Mouse (Mus musculus) liver, embryonic 11.5 days (tissue): Measurements from ENCODE around the gene Rassf3. TPM values are rescaled to one million over a fixed set of nuclear protein-coding genes. Genes with fewer than 3 reads are reported as not detected.

Experiments
- ATAC-seq: fragments of 200-750 bp; cut with Nextera tagmentation; replicated peaks from 2 replicates; pipeline ENCODE4 v1.8.0; 2017; ENCODE audit warnings: moderate number of reproducible peaks, mild to moderate bottlenecking, moderate TSS enrichment, moderate library complexity; ENCODE audit not compliant: low FRiP score
- DNase-seq: peaks from one replicate; pipeline ENCODE4 v3.0.0-alpha.2; 2017; ENCODE audit warnings: low spot score
- H3K27ac ChIP-seq: fragments of 300-500 bp; sonication (generic); 2 replicates; pipeline ENCODE4 v1.5.1; 2014; ENCODE audit warnings: mild to moderate bottlenecking, low read depth, low read length, control low read depth
- H3K27me3 ChIP-seq: fragments of 300-500 bp; sonication (generic); replicated peaks from 2 replicates; pipeline ENCODE4 v1.6.1; 2014; ENCODE audit warnings: low read length, mixed read lengths; ENCODE audit not compliant: control insufficient read depth, insufficient read depth
- H3K36me3 ChIP-seq: fragments of 300-500 bp; sonication (generic); 2 replicates; pipeline ENCODE4 v1.6.1; 2014; ENCODE audit warnings: mild to moderate bottlenecking, low read length, moderate library complexity, mixed read lengths; ENCODE audit not compliant: control insufficient read depth, insufficient read depth
- H3K4me1 ChIP-seq: fragments of 300-500 bp; sonication (generic); replicated peaks from 2 replicates; pipeline ENCODE4 v1.6.1; 2014; ENCODE audit warnings: low read length, mixed read lengths; ENCODE audit not compliant: control insufficient read depth, insufficient read depth
- H3K4me2 ChIP-seq: fragments of 300-500 bp; sonication (generic); 2 replicates; pipeline ENCODE4 v1.6.1; 2014; ENCODE audit warnings: mild to moderate bottlenecking, control low read depth, moderate library complexity
- H3K4me3 ChIP-seq: fragments of 300-500 bp; sonication (generic); 2 replicates; pipeline ENCODE4 v1.5.1; 2014; ENCODE audit warnings: low read depth, low read length, control low read depth
- H3K9ac ChIP-seq: fragments of 300-500 bp; sonication (generic); 2 replicates; pipeline ENCODE4 v1.6.1; 2014; ENCODE audit warnings: low read depth, low read length, control low read depth
- H3K9me3 ChIP-seq: fragments of 300-500 bp; sonication (generic); 2 replicates; pipeline ENCODE4 v1.6.1; 2016; ENCODE audit warnings: low read length, inconsistent platforms, mixed read lengths; ENCODE audit not compliant: control insufficient read depth
- WGBS: fragments of 180-500 bp; shearing (Covaris S2); extraction: QIAGEN DNeasy Blood & Tissue Kit; methylation state at CpG from one replicate; pipeline ENCODE4 v1.1.7; 2014; 5-methylcytosine and 5-hydroxymethylcytosine counted together
- polyA plus RNA-seq: library from polyadenylated mRNA; unstranded; fragments of >200 nt; fragmentation: Nextera tagmentation; extraction: Ambion mirVana; gene quantifications from 2 replicates; pipeline ENCODE4 v1.2.1, GENCODE M21; 2014

Rassf3 gene
- polyA plus RNA-seq, 1 experiment from 2014 or later, result 14.0 TPM

DNA sequence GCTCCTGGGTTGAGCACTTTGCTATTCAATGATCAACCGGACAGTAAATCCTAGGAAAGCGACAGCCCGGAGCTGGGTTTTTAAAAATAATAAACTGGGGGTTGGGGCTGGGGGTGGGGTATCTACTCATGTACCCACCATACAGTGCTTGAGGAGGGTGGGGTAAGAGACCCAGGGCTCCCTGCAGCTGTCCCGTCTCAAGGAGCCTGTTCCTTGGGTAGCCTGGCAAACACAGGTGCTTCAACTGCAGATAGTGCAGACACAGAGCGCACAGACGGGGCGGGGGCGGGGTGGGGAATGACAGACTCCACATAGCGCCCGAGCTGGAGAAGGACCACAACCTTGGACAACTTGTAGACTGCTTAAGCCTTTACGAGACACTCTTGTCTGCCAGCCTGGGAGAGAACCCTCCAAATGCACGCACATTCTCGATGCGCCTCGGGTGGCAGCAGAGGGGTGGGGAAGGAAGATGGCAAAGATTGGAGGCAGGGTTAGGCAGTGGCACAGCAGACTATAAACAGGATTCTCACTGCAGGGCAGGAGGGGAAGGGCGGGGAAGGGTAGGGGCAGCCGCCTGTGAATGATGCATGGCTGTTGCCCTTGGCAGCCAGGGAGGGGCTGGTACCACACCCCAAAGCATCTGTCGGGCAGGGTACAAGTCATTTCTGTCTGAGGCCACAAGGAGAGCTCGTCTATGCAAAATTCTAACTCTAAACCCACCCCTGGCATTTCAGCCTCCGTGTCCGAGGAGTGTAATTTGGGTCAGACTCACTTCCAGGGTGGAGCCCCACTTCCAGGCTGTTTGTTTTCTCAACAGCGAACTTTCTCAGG lies 56.3 kb downstream of the Rassf3 start:
- ATAC-seq (peak; percentile 67), DNase-seq (no peak)
- Histone ChIP-seq H3K9ac (no peak overlapping the region), H3K9me3 (no peaks in the 10 kb centered on the region), H3K36me3 (peaks cover 3% of the 10 kb centered on the region), H3K27me3 (no peaks in the 10 kb centered on the region), H3K27ac (no peak overlapping the region), H3K4me1 (peaks cover 22% of the 10 kb centered on the region), H3K4me2 (no peak overlapping the region), H3K4me3 (no peak overlapping the region)
- 58% methylated on average over 22 of the region's 22 CpGs for WGBS

- Histone ChIP-seq H3K9ac (no peak overlapping the region), H3K36me3 (peaks cover 3% of the 10 kb centered on the region), H3K4me1 (peaks cover 22% of the 10 kb centered on the region), H3K4me2 (no peak overlapping the region), H3K27ac (no peak overlapping the region), H3K9me3 (no peaks in the 10 kb centered on the region), H3K27me3 (no peaks in the 10 kb centered on the region), H3K4me3 (no peak overlapping the region)
- no peak for ATAC-seq
- 75% methylated on average over 14 of the region's 14 CpGs for WGBS
- DNase-seq, result no peak
Measured at GRCm38 (mm10) chr10:121418835-121419234, 57.3 kb downstream of the Rassf3 start.

DNA sequence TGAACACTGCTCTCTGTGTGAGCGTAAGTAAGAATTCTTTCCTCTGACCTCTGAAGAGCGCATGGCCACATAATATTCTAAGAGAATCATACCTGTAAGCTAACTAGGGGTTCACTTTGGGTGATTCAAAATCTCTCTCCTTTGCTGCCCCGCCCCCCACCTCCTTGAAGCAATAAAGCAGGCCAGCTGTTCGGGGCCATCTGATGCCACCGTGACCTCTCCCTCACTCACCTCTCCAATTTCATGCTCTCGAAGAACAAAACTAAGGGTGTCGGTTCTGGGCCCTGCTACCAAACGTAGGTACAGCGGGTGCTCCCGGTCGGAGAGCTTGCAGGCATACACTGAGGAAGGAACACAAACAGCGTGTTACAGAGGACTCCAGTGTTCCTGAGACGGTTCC lies 62.0 kb downstream of the Rassf3 start:
- Histone ChIP-seq H3K4me2 (no peak overlapping the region), H3K9me3 (no peaks in the 10 kb centered on the region), H3K9ac (no peak overlapping the region), H3K4me1 (peaks cover 7% of the 10 kb centered on the region), H3K36me3 (peaks cover 12% of the 10 kb centered on the region), H3K27ac (no peak overlapping the region), H3K4me3 (no peak overlapping the region), H3K27me3 (no peaks in the 10 kb centered on the region)
- ATAC-seq (no peak), DNase-seq (no peak)
- WGBS, result 91% methylated on average over 13 of the region's 13 CpGs

- H3K36me3 ChIP-seq, result peaks cover 12% of the 10 kb centered on the region
- H3K27ac ChIP-seq, result no peak overlapping the region
- H3K4me3 ChIP-seq, result no peak overlapping the region
- WGBS, result 83% methylated on average over 17 of the region's 17 CpGs
- DNase-seq (no peak), ATAC-seq (no peak)
- no peak overlapping the region for H3K4me2 ChIP-seq
- no peaks in the 10 kb centered on the region for H3K27me3 ChIP-seq
- H3K9ac ChIP-seq, result no peak overlapping the region
- no peaks in the 10 kb centered on the region for H3K9me3 ChIP-seq
- peaks cover 3% of the 10 kb centered on the region for H3K4me1 ChIP-seq
Measured at GRCm38 (mm10) chr10:121412824-121413223, 63.3 kb downstream of the Rassf3 start.

GRCm38 (mm10) chr10:121411721-121412455 lies 64.3 kb downstream of the Rassf3 start:
- H3K9me3 ChIP-seq, result no peaks in the 10 kb centered on the region
- 74% methylated on average over 11 of the region's 11 CpGs for WGBS
- H3K36me3 ChIP-seq, result peaks cover 12% of the 10 kb centered on the region
- peaks cover 3% of the 10 kb centered on the region for H3K4me1 ChIP-seq
- H3K9ac ChIP-seq, result no peak overlapping the region
- no peaks in the 10 kb centered on the region for H3K27me3 ChIP-seq
- no peak for DNase-seq
- no peak overlapping the region for H3K4me2 ChIP-seq
- ATAC-seq, result no peak
- H3K4me3 ChIP-seq, result no peak overlapping the region
- no peak overlapping the region for H3K27ac ChIP-seq

GRCm38 (mm10) chr10:121409717-121410116 lies 66.4 kb downstream of the Rassf3 start:
- no peak overlapping the region for H3K27ac ChIP-seq
- ATAC-seq (no peak), DNase-seq (no peak)
- H3K36me3 ChIP-seq, result peaks cover 8% of the 10 kb centered on the region
- no peak overlapping the region for H3K4me3 ChIP-seq
- H3K4me1 ChIP-seq, result peaks cover 3% of the 10 kb centered on the region
- no peak overlapping the region for H3K4me2 ChIP-seq
- WGBS, result 71% methylated on average over 7 of the region's 7 CpGs
- no peak overlapping the region for H3K9ac ChIP-seq
- no peaks in the 10 kb centered on the region for H3K27me3 ChIP-seq
- H3K9me3 ChIP-seq, result no peaks in the 10 kb centered on the region

- Histone ChIP-seq H3K4me3 (no peak overlapping the region), H3K27me3 (no peaks in the 10 kb centered on the region), H3K9ac (no peak overlapping the region), H3K4me2 (no peak overlapping the region), H3K36me3 (0 out of 2 replicates have a peak, but pooled peaks cover 2% of the 10 kb centered on the region), H3K9me3 (no peaks in the 10 kb centered on the region), H3K4me1 (no peaks in the 10 kb centered on the region), H3K27ac (no peak overlapping the region)
- WGBS, result 66% methylated on average over 6 of the region's 9 CpGs
- ATAC-seq (no peak), DNase-seq (no peak)
Measured at GRCm38 (mm10) chr10:121403946-121404345, 72.2 kb downstream of the Rassf3 start.

- no peaks in the 10 kb centered on the region for H3K4me1 ChIP-seq
- H3K9me3 ChIP-seq, result no peaks in the 10 kb centered on the region
- no peak overlapping the region for H3K9ac ChIP-seq
- DNase-seq (no peak), ATAC-seq (no peak)
- no peak overlapping the region for H3K4me2 ChIP-seq
- H3K27me3 ChIP-seq, result no peaks in the 10 kb centered on the region
- H3K27ac ChIP-seq, result no peak overlapping the region
- 71% methylated on average over 9 of the region's 9 CpGs for WGBS
- H3K4me3 ChIP-seq, result no peak overlapping the region
- H3K36me3 ChIP-seq, result 0 out of 2 replicates have a peak, but pooled peaks cover 2% of the 10 kb centered on the region
Measured at GRCm38 (mm10) chr10:121403104-121403503, 73.0 kb downstream of the Rassf3 start.
